Mouse (Mus musculus) 3T3-L1 (cell line): ENCODE data around the gene Cbr1.
"Not testable (repeated sequence)": the region's sequence is repeated elsewhere in the genome, so short reads cannot be mapped to it uniquely, and the experiment has no call there.

ENCODE experiments used
- DNase-seq: peaks from one replicate; pipeline ENCODE4 v3.0.0-alpha.2; 2015; ENCODE audit warnings: low read depth, low spot score

Cbr1 gene

DNA sequence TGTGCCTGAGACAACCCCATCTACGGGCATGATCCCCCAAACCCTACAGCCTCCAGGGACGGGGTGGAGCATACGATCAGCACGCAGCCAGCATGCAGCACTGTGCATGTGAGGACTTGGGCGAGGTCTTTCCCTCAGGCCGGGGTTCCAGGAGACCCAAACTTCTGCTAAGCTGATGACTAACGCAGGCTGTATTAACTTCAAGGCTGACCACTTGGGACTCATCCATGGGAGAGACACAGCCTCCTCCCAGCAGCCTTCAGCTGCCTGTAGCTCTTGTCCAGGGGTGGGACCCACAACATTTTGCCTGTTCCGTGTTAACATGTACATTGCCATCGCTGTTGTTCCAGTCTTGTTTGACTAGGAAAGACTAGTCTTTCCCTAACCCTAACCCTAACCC is 8.1 kb upstream of the Cbr1 start:
- no peak for DNase-seq

DNA sequence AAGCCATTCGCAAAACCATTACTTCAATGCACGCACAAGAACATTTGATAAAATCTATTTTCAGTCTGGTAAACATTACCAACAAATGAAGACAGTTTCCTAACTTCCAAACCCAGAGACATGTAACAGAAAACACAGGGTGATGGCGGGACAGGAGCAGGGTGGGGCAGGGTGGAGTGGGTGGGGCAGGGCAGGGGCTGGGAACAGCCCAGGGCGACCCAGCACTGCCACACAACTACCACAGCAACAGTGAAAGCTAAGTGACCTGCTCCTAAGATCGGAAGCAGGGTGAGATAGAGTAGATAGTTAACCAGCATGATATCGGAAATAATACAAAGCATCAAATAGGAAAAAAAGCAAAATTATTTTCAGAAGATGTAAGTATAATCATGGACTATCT is 6.2 kb upstream of the Cbr1 start:
- no peak for DNase-seq

DNA sequence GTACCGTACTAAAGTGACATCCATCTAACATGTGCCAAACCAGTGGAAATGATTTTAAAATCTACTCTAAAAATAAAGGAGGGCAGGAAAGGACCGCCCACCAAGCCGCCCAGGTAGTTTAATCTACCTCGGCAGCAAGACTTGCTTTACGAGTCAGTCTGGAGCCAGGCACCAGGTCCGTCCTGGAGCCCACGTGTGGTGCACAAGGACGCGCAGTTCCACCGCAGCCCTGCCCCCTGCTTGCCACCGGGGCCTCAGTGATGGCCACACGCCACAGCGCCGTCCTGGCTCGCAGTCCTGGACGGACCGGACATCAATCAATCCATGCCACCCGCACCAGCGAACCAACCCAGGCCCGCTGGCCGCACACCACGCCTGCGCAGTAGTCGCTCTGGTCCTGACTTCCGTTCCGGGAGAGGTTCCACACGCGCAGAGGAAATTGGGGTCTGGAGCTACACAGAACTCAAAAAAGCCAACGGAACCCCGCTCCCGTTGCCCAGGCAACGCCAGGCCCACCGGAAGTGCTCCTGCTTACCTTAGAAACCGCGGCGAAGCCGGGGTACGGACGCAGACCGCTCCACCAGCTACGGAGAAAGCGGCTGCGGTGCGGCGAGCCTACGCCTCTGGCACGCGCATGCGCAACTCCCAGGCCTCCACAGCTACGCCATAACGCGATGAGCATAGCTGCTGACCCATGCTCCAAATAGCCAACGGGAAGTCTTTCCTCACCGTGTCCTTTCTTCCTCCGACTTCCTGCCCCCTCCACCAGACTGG is 2.0 kb upstream of the Cbr1 start, which contains the start of gene Setd4:
Setd4 (minus strand) TSS at position 625 of the 774 bp plus-strand sequence.
- DNase-seq = peak; percentile 95

DNA sequence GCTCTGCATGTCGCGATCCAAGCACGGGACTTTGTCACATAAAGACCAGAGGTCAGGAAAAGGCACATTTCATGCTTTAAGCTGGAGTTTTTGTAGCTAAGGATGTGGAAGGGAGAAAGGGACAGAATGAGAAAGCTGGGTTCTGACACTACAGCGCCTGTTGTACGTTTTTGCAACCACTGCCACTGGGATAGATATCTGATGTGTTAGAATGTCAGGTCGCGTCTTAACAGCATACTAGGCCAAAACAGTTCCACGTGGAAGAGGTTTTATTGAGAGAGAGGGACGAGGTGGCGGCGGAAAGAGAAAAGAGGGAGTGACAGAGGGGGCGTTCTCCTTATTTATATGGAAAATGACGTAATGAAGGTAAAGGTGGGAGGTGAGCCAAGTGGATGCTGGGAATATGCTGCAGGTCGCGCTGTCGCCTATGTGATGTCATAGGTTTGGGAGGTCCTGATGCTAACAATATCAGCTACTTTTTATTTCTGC is 1.1 kb upstream of the Cbr1 start:
- no peak for DNase-seq

DNA sequence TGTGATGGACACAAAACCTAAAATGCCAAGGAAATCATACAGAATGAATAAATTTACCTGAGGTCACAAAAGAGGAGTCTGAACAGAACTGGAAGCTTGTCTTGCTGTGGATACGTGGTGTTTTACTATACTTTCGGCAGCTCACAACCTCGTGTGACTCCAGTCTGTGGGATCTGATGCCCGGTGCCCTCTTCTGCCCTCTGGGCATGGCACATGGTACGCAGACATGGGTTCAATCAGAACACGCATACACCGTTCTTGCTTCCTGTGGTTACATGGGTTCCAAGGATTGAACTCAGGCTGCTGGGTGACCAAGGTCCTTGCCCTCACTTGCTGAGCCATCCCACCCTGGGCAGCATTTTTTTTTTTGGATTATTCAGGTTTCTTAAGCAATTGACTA is 493 bp downstream of the Cbr1 start:
- DNase-seq = no peak

DNA sequence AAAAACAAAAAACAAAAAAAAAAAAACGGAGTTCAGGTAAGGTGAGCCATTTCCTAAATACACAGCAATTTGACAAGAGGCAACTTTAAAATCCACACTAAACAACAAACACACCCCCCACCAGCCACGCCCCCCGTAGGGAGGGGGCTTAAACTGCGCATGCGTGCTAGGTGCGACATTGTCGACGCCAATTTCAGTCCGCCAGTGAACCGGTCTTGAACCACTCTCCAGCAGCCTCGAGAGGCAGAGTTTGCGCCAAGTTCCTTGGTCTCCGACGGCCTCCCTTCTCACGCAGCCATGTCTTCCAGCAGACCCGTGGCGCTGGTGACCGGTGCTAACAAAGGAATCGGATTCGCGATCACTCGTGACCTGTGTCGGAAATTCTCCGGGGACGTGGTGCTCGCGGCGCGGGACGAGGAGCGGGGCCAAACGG is 2.0 kb downstream of the Cbr1 start:
- DNase-seq = peak; percentile 93

DNA sequence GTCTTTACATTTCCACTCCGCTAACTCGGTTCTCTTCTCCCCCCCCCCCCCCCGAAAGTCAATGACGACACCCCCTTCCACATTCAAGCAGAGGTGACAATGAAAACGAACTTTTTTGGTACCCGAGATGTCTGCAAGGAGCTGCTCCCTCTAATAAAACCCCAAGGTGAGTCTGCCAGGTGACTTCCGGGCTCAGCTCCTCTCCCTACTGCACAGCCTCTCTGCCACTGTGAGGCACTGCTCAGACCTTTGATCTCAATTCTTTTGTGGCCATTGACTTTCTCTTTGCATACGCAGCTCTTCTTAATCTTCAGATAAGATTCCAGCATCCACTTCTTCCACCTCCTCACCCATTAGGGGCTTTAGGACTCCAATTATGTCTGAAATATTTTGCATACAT is 3.1 kb downstream of the Cbr1 start:
- peak; percentile 1 for DNase-seq

DNA sequence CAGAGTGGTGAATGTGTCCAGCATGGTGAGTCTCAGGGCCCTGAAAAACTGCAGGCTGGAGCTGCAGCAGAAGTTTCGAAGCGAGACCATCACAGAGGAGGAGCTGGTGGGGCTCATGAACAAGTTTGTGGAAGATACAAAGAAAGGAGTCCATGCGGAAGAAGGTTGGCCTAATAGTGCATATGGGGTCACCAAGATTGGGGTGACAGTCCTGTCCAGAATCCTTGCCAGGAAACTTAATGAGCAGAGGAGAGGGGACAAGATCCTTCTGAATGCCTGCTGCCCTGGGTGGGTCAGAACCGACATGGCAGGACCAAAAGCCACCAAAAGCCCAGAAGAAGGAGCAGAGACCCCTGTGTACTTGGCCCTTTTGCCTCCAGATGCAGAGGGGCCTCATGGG is 4.1 kb downstream of the Cbr1 start:
- peak; percentile 1 for DNase-seq

DNA sequence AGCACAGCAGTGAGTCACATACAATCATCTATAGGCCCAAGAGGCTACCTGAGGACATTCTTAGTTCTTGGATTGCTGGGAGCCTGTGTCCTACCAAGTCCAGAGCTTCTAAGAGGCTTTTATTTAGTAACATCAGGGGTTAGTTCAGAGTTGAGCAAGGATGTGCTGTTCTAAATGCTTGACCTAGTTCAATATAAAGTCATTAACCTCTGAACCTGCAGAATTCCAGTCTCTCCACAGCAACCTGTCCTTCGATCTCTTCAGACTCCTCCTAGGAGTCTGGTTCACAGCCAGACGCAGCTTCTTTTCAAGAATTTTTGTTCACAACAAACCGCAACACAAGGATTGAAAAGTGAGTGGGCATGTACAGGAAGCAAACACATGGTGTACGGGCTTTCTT is 5.3 kb downstream of the Cbr1 start:
- DNase-seq = peak; percentile 1

DNA sequence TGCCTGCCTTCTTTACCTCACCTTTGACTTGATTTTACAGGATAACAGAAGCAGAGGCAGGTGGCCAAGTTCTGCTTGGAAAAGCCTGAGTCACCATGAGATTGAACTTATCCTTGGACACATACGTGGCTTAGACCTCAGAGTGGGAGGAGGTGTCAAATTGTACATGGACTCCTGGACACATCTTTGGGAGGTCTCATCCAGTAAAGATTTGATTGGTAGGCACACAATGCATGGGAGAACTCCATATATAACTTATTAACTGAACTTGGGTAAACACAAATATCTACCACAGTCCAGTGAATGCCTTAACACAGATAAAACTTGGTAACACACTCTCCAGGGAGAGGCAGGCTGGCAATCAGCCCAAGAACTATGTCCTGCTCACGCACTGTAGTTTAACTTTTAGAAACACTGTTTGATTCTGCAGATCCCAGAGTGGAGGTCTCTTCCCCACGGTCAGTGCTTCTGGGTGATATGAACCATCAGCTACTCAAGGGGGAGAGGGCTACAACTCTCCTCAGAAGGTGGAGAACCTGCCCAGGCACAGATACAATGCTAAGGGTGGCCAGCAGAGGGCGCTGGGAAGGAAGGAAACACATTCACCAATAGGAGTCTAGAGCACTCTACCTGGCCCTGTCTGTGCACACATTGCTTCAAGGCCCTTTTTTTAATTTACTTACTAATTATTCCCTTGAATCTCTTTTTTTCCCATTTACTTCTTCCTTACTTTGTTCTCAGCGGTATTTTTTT is 9.6 kb downstream of the Cbr1 start:
- peak; percentile 81 for DNase-seq

DNA sequence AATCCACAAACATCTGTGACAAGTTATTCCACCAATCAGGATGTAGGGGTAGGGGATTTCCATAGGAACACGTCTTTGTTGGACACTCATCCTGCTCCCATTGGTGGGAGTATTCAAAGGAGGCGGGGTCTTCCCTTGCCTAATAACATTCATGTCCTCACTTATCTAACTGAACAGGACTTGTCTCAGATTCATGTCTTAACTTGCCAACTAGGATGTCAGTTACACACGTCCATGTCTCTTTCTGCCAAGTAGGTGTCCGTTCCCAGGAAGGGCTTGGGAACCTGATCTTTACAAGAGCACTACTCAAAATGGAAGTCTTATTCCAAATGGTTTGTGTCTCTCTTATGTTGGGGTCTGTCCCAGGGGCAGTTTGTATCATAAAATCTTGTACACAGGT is 18.1 kb downstream of the Cbr1 start:
- DNase-seq = not testable (repeated sequence)

DNA sequence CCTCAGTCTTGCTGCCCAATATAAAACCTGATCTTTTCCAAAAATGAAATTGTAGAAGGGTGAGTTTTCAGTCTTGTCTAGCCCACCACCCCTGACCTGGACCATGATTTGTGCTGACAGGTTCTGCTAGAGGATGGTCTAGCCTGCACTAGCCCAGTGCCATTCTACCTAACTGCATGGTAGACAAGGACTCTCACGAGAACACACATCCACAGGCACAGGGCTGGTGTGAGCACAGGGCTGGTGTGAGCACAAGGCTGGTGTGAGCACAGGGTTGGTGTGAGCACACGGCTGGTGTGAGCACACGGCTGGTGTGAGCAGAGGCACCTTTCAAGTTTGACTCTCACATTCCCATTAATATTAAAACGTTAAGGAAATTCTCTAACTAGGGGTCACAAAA is 19.0 kb downstream of the Cbr1 start:
- no peak for DNase-seq

DNA sequence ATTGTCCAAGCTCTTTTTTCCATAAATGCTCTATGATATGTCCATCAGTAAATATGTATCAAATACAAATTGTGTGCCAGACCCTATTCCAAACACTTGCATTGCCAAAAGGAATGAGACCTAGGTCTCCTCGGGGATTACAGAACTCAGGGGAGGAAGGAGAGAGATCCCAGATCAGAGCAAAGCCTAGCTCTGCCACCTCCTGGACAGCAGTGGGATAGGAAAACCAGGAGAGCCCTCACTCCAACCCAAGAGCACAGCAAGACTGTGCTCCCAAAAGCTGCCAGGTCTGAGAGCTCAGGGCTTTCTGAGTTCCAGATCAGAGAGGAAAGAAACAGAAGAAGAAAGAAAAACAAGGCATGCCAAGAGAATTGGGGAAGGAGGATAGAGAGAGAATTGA is 21.1 kb downstream of the Cbr1 start:
- DNase-seq = peak; percentile 63

DNA sequence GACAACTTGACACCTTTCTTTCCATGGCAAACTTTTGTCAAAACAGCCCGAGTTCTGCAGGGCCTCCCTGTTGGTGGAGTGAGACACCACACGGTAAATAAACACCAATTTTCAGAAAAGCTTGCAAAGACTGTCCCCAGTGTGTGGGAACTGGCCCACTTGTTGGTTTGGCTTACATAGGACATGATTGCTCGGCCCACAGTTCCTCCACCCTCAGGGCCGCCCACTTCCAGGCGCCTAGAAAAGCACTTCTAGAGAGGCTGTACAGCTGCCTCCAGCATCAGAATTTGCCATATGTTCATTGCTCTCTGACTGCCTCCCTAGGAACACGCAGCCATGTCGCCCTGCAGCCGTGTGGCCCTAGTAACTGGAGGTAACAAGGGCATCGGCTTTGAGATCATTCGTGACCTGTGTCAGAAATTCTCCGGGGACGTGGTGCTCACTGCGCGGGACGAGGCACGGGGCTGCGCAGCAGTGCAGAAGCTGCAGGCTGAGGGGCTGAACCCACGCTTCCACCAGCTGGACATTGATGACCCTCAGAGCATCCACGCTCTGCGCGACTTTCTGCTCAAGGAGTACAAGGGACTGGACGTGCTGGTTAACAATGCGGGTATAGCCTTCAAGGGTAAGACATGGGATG is 22.2 kb downstream of the Cbr1 start, which contains the start of gene Gm5678:
Gm5678 (plus strand) TSS at position 337 of the 640 bp plus-strand sequence.
- no peak for DNase-seq

DNA sequence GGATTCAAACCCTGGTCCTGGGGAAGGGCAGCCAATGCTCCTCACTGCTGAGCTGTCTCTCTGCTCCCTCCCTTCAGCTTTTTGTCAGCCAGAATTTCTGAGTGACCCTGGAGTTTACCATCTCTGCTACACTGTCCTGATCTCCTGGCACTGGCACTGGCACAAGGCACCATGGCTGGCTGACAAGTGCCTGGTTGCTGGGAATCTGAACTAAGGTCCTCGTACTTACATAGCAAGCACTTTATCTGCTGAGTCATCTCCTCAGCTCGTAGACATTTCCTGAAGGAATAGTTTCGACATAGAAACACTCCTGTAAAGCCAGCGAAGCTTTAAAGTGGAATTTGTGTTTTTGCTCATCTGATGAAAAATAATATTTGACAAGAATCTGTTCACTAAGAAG is 38.4 kb downstream of the Cbr1 start:
- DNase-seq = peak; percentile 81

DNA sequence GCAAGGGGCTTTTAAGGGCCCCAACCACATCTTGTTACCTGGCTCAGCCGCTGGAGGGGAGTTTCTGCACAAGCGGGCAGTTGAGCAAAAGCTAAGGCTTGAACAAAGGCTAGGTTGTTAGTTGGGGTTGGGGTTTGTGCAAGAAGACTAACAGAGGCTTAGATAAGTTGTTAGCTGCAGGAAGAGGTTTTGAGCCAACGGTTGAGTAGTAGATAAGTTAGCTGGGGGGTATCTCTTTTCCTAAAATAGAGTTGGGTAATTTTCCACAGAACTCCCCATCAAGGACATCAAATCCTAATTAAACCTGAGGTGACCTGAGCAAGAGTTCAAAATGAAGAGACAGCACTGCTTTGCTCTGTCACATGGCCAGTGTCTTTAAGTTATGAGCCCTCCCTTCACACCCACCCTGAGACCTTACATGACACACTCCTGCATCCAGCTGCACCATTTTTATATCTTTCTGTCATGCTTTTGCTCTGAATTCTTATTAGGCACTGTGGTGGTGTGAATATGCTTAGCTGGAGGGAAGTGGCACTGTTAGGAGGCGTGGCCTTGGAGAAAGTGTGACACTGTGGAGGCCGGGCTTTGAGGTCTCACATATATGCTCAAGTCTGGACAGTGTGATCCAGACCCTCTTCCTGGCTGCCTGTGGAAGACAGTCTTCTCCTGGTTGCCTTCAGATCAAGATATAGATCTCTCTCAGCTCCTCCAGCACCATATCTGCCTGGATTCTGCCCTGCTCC is 43.0 kb downstream of the Cbr1 start:
- peak; percentile 1 for DNase-seq
